In genomic region chr12:106479067-106479877, GRCm38 (mm10) we compare ENCODE assay signal across 9 mouse cellular contexts.
DNase-seq lines count a peak whose midpoint lies in the region; ATAC-seq lines count a peak whose summit lies in the region.
"Had no signal": no experiment of that assay in that cellular context is flagged by ENCODE, and none has a peak within 500 bp of the region (broad histone marks: within the 10 kb centered on the region; RNA-seq: fewer than 3 reads in every experiment).

No protein-coding gene starts in this region.

- no peak for DNase-seq in kidney, adult 11 months
- peak; percentile 29 for DNase-seq in naive thymus-derived CD4-positive, alpha-beta T cell, adult 2 months (ENCODE audit: low read depth)
- DNase-seq in testis, postnatal 14 days (ENCODE audit: low spot score): no peak
- DNase-seq in right cerebral cortex, postnatal 25 days: no peak
- no peak for DNase-seq in right cerebral cortex, postnatal 36 days (ENCODE audit: low spot score in 2 of 2)

- H3K27me3 ChIP-seq in kidney, embryonic 15.5 days: peaks cover 87% of the 10 kb centered on the region
- H3K27me3 ChIP-seq in embryonic facial prominence, embryonic 13.5 days: peaks cover 73% of the 10 kb centered on the region
- H3K27me3 ChIP-seq in intestine, embryonic 15.5 days (replicated peaks): peaks cover 43% of the 10 kb centered on the region

- ATAC-seq in kidney, embryonic 15.5 days (replicated peaks; ENCODE audit: low FRiP score): no peak
- no peak for ATAC-seq in embryonic facial prominence, embryonic 13.5 days (ENCODE audit: insufficient number of reproducible peaks, insufficient read depth, low FRiP score, low TSS enrichment, low read depth)
- no peak for ATAC-seq in intestine, embryonic 15.5 days

- no peaks in the 10 kb centered on the region for H3K9me3 ChIP-seq in kidney, embryonic 15.5 days (replicated peaks)
- H3K9me3 ChIP-seq in embryonic facial prominence, embryonic 13.5 days: no peaks in the 10 kb centered on the region
- no peaks in the 10 kb centered on the region for H3K9me3 ChIP-seq in intestine, embryonic 15.5 days

- H3K36me3 ChIP-seq in kidney, embryonic 15.5 days: no peaks in the 10 kb centered on the region
- H3K36me3 ChIP-seq in embryonic facial prominence, embryonic 13.5 days: no peaks in the 10 kb centered on the region
- H3K36me3 ChIP-seq in intestine, embryonic 15.5 days: no peaks in the 10 kb centered on the region
- H3K36me3 ChIP-seq: G1E had no signal

- H3K9ac ChIP-seq in kidney, embryonic 15.5 days: no peak overlapping the region
- H3K9ac ChIP-seq in embryonic facial prominence, embryonic 13.5 days: no peak overlapping the region
- no peak overlapping the region for H3K9ac ChIP-seq in intestine, embryonic 15.5 days

- under 1% methylated on average over 24 of the region's 24 CpGs for WGBS in kidney, embryonic 15.5 days
- WGBS in embryonic facial prominence, embryonic 13.5 days: under 1% methylated on average over 24 of the region's 24 CpGs
- WGBS in intestine, embryonic 15.5 days: 2% methylated on average over 24 of the region's 24 CpGs

- H3K4me1 ChIP-seq in kidney, embryonic 15.5 days: peaks cover 17% of the 10 kb centered on the region
- H3K4me1 ChIP-seq in embryonic facial prominence, embryonic 13.5 days: peaks cover 50% of the 10 kb centered on the region
- 0 out of 2 replicates have a peak, but pooled peaks cover 7% of the 10 kb centered on the region for H3K4me1 ChIP-seq in intestine, embryonic 15.5 days (replicated peaks)

- H3K27ac ChIP-seq in kidney, embryonic 15.5 days: no peak overlapping the region
- H3K27ac ChIP-seq in embryonic facial prominence, embryonic 13.5 days: no peak overlapping the region
- H3K27ac ChIP-seq in intestine, embryonic 15.5 days: no peak overlapping the region

- peak overlapping the region; percentile 37 for H3K4me2 ChIP-seq in kidney, embryonic 15.5 days
- peak overlapping the region; percentile 64 for H3K4me2 ChIP-seq in embryonic facial prominence, embryonic 13.5 days
- peak overlapping the region; percentile 28 for H3K4me2 ChIP-seq in intestine, embryonic 15.5 days (replicated peaks)

- H3K4me3 ChIP-seq in kidney, embryonic 15.5 days (replicated peaks): peak overlapping the region; percentile 25; the same call in 1 of the 2 replicates
- peak overlapping the region; percentile 34 for H3K4me3 ChIP-seq in embryonic facial prominence, embryonic 13.5 days
- no peak overlapping the region; the same call in 1 of the 2 replicates for H3K4me3 ChIP-seq in intestine, embryonic 15.5 days (replicated peaks)
